Mouse (Mus musculus) embryonic facial prominence, embryonic 15.5 days (tissue): ENCODE measurements around the gene Pde6g. TPM values are rescaled to one million over a fixed set of nuclear protein-coding genes. Genes with fewer than 3 reads are reported as not detected.

Experiments
- ATAC-seq: fragments of 200-750 bp; cut with Nextera tagmentation; 2 replicates; pipeline ENCODE4 v1.8.0; 2017; ENCODE audit warnings: low read depth, moderate TSS enrichment; ENCODE audit not compliant: insufficient number of reproducible peaks, low FRiP score, low TSS enrichment
- H3K27ac ChIP-seq: fragments of 300-500 bp; sonication (generic); replicated peaks from 2 replicates; pipeline ENCODE4 v1.5.1; 2015; ENCODE audit warnings: mild to moderate bottlenecking, inconsistent platforms
- H3K27me3 ChIP-seq: fragments of 300-500 bp; sonication (generic); 2 replicates; pipeline ENCODE4 v1.6.1; 2015; ENCODE audit warnings: inconsistent platforms
- H3K36me3 ChIP-seq: fragments of 300-500 bp; sonication (generic); 2 replicates; pipeline ENCODE4 v1.6.1; 2015; ENCODE audit warnings: mild to moderate bottlenecking, inconsistent platforms
- H3K4me1 ChIP-seq: fragments of 300-500 bp; sonication (generic); 2 replicates; pipeline ENCODE4 v1.6.1; 2015; ENCODE audit warnings: inconsistent platforms
- H3K4me2 ChIP-seq: fragments of 300-500 bp; sonication (generic); replicated peaks from 2 replicates; pipeline ENCODE4 v1.6.1; 2015; ENCODE audit warnings: mild to moderate bottlenecking, inconsistent platforms
- H3K4me3 ChIP-seq: fragments of 300-500 bp; sonication (generic); replicated peaks from 2 replicates; pipeline ENCODE4 v1.5.1; 2015; ENCODE audit warnings: mild to moderate bottlenecking, inconsistent platforms
- H3K9ac ChIP-seq: fragments of 300-500 bp; sonication (generic); 2 replicates; pipeline ENCODE4 v1.6.1; 2015; ENCODE audit warnings: inconsistent platforms
- H3K9me3 ChIP-seq: fragments of 300-500 bp; sonication (generic); replicated peaks from 2 replicates; pipeline ENCODE4 v1.6.1; 2016; ENCODE audit warnings: inconsistent platforms
- WGBS: fragments of 180-500 bp; shearing (Covaris S2); methylation state at CpG from one replicate; pipeline ENCODE4 v1.1.7; 2015; 5-methylcytosine and 5-hydroxymethylcytosine counted together
- polyA plus RNA-seq: library from polyadenylated mRNA; unstranded; fragments of >200 nt; fragmentation: Nextera tagmentation; extraction: Ambion mirVana; gene quantifications from 2 replicates; pipeline ENCODE4 v1.2.1, GENCODE M21; 2015

Pde6g gene
- polyA plus RNA-seq, 1 experiment from 2014 or later = 0.31 TPM

GRCm38 (mm10) chr11:120492024-120492877 is 39.0 kb upstream of the Pde6g start:
- Histone ChIP-seq H3K9me3 (no peaks in the 10 kb centered on the region), H3K4me3 (peak overlapping the region; percentile 95), H3K36me3 (peaks cover 44% of the 10 kb centered on the region), H3K27me3 (no peaks in the 10 kb centered on the region), H3K4me1 (peaks cover 34% of the 10 kb centered on the region), H3K27ac (peak overlapping the region; percentile 85), H3K9ac (peak overlapping the region; percentile 80), H3K4me2 (peak overlapping the region; percentile 96)
- WGBS = under 1% methylated on average over 48 of the region's 48 CpGs
- ATAC-seq = peak; percentile 54

DNA sequence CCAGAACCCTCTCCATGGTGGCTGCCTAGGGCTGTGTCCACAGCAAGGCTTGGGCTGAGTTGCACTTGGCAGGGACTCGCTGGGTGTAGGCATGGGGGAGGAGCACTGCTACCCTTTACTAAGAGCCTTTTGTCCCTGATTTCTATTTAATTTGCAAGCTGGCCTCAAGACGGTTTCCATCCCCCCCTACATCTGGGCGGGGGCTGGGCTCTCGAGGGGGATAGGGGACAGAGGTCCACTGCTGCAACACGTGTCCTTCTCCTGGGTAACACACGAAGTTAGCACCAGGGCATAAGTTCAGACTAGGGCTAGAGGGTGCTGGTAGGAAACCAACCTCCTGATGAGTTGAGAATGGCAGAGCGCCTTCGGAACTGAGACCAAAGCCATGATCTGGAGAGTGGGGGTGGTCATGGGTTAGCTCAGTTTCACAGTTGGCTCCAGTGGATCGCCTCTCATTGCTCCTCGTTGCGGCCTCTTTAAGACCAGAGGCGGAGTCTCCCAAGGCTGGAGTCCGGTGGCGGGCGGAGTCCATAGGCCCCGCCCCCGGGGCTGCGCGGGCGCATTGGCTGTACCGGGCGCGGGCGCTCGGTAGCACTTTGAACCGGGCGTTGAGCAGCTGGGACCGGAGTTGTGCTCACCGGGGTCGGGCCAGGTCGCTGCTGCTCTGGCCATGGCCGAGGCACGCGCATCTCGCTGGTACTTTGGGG is 38.2 kb upstream of the Pde6g start, which contains the start of gene Slc25a10:
Gene Slc25a10, plus strand, starts transcription at position 524 of the 707 bp plus-strand sequence.
- Histone ChIP-seq H3K4me1 (peaks cover 37% of the 10 kb centered on the region), H3K4me2 (peak within 1 kb of the TSS; percentile 96), H3K9me3 (no peaks in the 10 kb centered on the region), H3K9ac (peak within 1 kb of the TSS; percentile 80), H3K27ac (peak within 1 kb of the TSS; percentile 85), H3K4me3 (peak within 1 kb of the TSS; percentile 95), H3K36me3 (peaks cover 44% of the 10 kb centered on the region), H3K27me3 (no peaks in the 10 kb centered on the region)
- peak; percentile 86 for ATAC-seq
- under 1% methylated on average over 35 of the region's 35 CpGs for WGBS

DNA sequence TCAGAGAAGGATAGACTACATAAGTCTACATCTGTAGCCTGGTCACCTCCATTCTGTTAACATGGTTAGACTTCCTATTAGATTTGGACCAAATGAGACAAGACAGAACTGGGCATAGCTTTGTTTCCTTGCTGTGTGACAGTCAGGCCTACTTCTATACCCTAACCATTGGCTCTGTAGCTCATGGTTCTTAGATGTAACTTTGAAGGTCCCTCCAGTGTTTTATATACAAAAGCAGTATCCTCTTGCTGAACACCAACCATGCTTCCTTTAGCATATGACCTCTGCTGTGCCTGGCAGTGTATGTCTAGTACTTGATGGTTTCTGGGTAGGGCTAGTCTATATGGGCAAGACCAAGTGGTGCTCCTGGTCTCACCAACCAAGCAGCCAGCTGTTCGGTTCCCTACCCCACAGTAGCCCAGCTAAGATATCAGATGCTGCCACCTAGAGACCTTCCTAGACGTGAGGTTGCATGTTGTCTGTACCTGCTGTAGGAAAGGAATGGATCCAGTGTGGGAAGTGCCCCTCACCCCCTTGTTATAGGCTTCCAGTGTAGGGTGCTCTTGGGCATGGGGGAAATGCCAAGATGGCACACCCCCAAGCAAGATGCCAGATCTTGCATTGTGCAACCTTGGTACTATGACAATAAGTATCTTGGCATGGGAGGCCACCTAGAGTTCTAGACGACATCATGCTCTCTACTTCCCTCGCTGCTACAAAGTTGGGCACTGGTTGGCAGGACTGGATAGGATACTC is 37.2 kb upstream of the Pde6g start:
- Histone ChIP-seq H3K4me2 (peak overlapping the region; percentile 96), H3K4me3 (no peak overlapping the region; the same call in 1 of the 2 replicates), H3K9me3 (no peaks in the 10 kb centered on the region), H3K27me3 (no peaks in the 10 kb centered on the region), H3K9ac (no peak overlapping the region), H3K36me3 (peaks cover 34% of the 10 kb centered on the region), H3K27ac (peak overlapping the region; percentile 85), H3K4me1 (peaks cover 44% of the 10 kb centered on the region)
- WGBS = 36% methylated on average over 4 of the region's 4 CpGs
- ATAC-seq = no peak

DNA sequence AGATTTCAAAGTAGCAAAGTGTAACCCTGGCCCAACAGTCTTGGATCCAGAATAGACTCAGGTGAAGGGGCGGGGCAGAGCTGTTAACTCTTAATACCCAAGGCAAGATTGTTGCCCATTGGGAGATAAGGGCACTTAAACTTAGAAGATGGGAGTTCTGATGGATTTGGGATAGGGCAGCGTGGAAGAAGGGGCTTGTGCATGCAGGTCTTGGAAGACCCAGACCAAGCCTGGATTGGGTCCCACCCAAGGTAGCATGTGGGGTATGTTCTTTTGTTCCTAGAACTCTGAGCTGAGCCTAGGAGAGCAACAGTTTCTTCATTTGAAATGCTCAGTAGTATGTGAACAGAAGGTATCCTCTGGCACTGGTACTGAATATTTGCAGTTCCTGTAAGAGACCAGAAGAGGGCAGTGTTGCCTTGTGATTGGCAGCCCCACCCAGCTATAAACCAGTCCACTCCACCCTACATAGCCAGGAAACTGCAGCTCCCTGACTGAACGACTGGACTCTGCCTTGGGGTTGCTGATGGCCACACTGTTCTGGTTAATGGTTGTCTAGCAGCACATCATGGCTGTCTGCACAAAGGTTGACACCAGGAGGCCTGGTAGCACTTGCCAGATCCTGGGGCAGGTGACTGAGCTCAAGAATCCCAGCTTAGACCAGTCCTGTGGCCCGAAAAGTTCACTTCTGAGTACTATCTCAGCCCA is 35.9 kb upstream of the Pde6g start:
- Histone ChIP-seq H3K4me3 (no peak overlapping the region), H3K27ac (peak overlapping the region; percentile 8; the same call in 1 of the 2 replicates), H3K9ac (no peak overlapping the region), H3K4me1 (peaks cover 48% of the 10 kb centered on the region), H3K9me3 (no peaks in the 10 kb centered on the region), H3K4me2 (no peak overlapping the region), H3K36me3 (peaks cover 26% of the 10 kb centered on the region), H3K27me3 (no peaks in the 10 kb centered on the region)
- 0 out of 2 replicates have a peak, but pooled peaks have one; percentile 4 for ATAC-seq
- 59% methylated on average over 4 of the region's 4 CpGs for WGBS

- Histone ChIP-seq H3K9ac (no peak overlapping the region), H3K27ac (no peak overlapping the region), H3K36me3 (peaks cover 29% of the 10 kb centered on the region), H3K4me3 (no peak overlapping the region), H3K4me1 (peaks cover 50% of the 10 kb centered on the region), H3K27me3 (no peaks in the 10 kb centered on the region), H3K9me3 (no peaks in the 10 kb centered on the region), H3K4me2 (no peak overlapping the region)
- no peak for ATAC-seq
- whole genome bisulfite sequencing = 72% methylated on average over 4 of the region's 4 CpGs
Observed at GRCm38 (mm10) chr11:120488516-120488915, 35.2 kb upstream of the Pde6g start.

- Histone ChIP-seq H3K27ac (peak overlapping the region; percentile 88), H3K27me3 (no peaks in the 10 kb centered on the region), H3K4me1 (peaks cover 28% of the 10 kb centered on the region), H3K36me3 (peaks cover 60% of the 10 kb centered on the region), H3K4me2 (peak overlapping the region; percentile 83), H3K9ac (peak overlapping the region; percentile 91), H3K4me3 (peak overlapping the region; percentile 99), H3K9me3 (no peaks in the 10 kb centered on the region)
- ATAC-seq = no peak
- 5% methylated on average over 10 of the region's 10 CpGs for WGBS
Observed at GRCm38 (mm10) chr11:120485251-120485650, 32.0 kb upstream of the Pde6g start.

DNA sequence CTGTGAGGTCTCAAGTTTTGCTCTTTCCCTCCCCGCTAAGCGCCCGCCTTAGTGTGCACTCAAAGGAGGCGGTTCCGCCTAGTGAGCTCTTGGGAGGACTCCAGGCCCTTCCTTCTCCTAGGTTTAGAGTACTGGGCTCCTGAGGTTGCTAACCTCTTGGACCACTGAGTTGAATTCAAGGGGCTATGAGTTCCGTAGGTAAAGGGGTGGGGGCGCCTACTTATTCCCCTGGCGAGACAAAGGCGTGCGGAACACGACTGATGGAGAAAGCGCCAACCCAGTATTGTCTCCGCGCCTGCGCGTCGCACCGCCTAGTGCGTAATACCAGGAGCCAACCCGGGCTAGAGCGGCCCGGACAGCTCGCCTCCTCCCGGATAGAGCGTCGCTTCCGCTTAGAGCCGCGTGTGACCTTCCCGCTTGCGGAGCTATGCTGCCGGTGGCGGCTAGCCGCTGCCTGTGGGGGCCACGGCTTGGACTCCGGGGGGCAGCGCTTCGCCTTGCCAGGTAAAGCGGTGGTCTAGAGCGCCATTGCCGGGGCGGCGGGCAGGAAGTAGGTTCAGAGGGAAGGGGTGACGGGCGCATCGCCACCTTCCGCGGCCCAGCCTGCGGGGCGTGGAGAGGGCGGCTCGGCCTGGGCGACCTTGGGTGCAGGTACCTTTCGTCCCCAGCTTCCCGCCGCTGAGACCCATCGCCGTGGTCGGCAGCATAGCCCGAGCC is 31.1 kb upstream of the Pde6g start, which contains the start of gene Mrpl12:
Gene Mrpl12, plus strand, starts transcription at position 349 of the 717 bp plus-strand sequence.
- H3K9me3 ChIP-seq = no peaks in the 10 kb centered on the region
- H3K27ac ChIP-seq = peak within 1 kb of the TSS; percentile 88
- ATAC-seq = peak; percentile 94
- H3K4me3 ChIP-seq = peak within 1 kb of the TSS; percentile 99
- WGBS = under 1% methylated on average over 60 of the region's 60 CpGs
- peaks cover 67% of the 10 kb centered on the region for H3K36me3 ChIP-seq
- H3K9ac ChIP-seq = peak within 1 kb of the TSS; percentile 91
- peak within 1 kb of the TSS; percentile 83 for H3K4me2 ChIP-seq
- peaks cover 23% of the 10 kb centered on the region for H3K4me1 ChIP-seq
- H3K27me3 ChIP-seq = no peaks in the 10 kb centered on the region

- Histone ChIP-seq H3K4me1 (peaks cover 22% of the 10 kb centered on the region), H3K27me3 (no peaks in the 10 kb centered on the region), H3K4me2 (peak overlapping the region; percentile 83), H3K4me3 (peak overlapping the region; percentile 99), H3K27ac (peak overlapping the region; percentile 88; the same call in 1 of the 2 replicates), H3K36me3 (peaks cover 70% of the 10 kb centered on the region), H3K9ac (0 out of 2 replicates have a peak overlapping the region, but pooled peaks have one; percentile 69), H3K9me3 (no peaks in the 10 kb centered on the region)
- 85% methylated on average over 7 of the region's 7 CpGs for WGBS
- ATAC-seq = no peak
Observed at GRCm38 (mm10) chr11:120483448-120483934, 30.2 kb upstream of the Pde6g start.

DNA sequence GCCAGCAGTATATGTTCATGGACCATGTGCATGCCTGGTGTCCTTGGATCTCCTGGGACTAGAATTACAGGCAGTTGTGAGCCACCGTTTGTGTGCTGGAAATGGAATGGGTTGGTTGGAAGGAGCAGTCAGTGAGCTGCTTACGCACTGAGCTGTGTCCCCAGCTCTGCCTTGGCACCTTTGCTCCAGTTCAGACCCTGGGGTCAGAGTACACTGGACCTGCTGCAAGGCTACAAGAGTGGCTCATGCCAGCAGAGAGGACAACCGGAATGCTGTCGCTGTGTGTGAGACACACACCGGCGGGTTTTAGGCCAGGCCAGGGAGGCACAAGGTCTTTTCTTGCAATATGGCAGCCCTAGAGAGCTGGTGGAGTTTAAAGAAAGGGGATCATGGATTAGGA is 18.8 kb upstream of the Pde6g start:
- Histone ChIP-seq H3K4me1 (peaks cover 11% of the 10 kb centered on the region), H3K9ac (no peak overlapping the region), H3K4me3 (no peak overlapping the region), H3K27me3 (no peaks in the 10 kb centered on the region), H3K36me3 (peaks cover 73% of the 10 kb centered on the region), H3K4me2 (no peak overlapping the region), H3K9me3 (no peaks in the 10 kb centered on the region), H3K27ac (no peak overlapping the region)
- no peak for ATAC-seq
- 94% methylated on average over 6 of the region's 6 CpGs for WGBS

GRCm38 (mm10) chr11:120467736-120468092 is 14.4 kb upstream of the Pde6g start:
- H3K36me3 ChIP-seq = peaks cover 57% of the 10 kb centered on the region
- ATAC-seq = no peak
- no peaks in the 10 kb centered on the region for H3K27me3 ChIP-seq
- H3K27ac ChIP-seq = peak overlapping the region; percentile 51; the same call in 1 of the 2 replicates
- H3K4me1 ChIP-seq = peaks cover 24% of the 10 kb centered on the region
- WGBS = under 1% methylated on average over 33 of the region's 33 CpGs
- peak overlapping the region; percentile 93 for H3K9ac ChIP-seq
- H3K4me2 ChIP-seq = peak overlapping the region; percentile 83
- H3K4me3 ChIP-seq = peak overlapping the region; percentile 100
- no peaks in the 10 kb centered on the region for H3K9me3 ChIP-seq
